Mouse (Mus musculus) heart, postnatal 0 days (tissue): ENCODE data around the gene E2f4.

Experiments
- CTCF ChIP-seq: IDR thresholded peaks from 2 replicates; pipeline ENCODE4 v1.5.1; 2016; ENCODE audit warnings: antibody characterized with exemption, control low read depth, low read depth
- EP300 ChIP-seq: IDR thresholded peaks from 2 replicates; pipeline ENCODE4 v1.6.1; 2016; ENCODE audit warnings: antibody characterized with exemption, low read depth

DNA sequence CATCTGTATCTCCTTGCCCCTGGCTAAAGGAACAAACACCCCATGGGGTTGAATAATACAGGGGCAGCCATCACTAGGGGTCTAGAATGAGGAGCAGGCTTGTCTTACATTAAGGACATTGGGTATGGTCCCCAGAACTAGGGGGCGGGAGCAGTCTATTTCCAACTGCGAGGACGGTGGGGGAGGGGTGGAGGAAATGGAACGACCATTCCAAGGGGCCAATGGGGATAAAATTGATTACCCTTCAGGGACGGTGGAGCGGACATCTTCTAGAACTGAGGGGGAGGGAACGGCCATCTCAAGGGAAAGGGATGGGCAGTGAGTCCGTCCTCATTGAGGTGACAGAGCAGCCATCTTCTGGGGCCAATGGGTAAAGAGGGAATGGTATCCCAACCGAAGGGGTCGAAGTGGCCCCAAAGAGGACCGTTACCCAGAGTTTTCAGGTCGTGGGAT, 28.2 kb downstream of the E2f4 start:
- TF ChIP-seq EP300 (no peak), CTCF (no peak)
